Mouse (Mus musculus) kidney, adult 10 weeks (tissue): ENCODE data around the gene Olfr1100. TPM values are rescaled to one million over a fixed set of nuclear protein-coding genes. Genes with fewer than 3 reads are reported as not detected.

Experiments used
- polyA plus RNA-seq: library from polyadenylated mRNA; stranded (reverse); fragments of 350-450 nt; fragmentation: Illumina TruSeq; extraction: RNeasy Lipid Tissue Mini Kit (QIAGEN cat#74804); gene quantifications from one replicate; pipeline ENCODE4 v1.2.3, GENCODE M21; 2014; ENCODE audit warnings: low read depth, low replicate concordance

The Olfr1100 gene
- polyA plus RNA-seq: not detected

DNA sequence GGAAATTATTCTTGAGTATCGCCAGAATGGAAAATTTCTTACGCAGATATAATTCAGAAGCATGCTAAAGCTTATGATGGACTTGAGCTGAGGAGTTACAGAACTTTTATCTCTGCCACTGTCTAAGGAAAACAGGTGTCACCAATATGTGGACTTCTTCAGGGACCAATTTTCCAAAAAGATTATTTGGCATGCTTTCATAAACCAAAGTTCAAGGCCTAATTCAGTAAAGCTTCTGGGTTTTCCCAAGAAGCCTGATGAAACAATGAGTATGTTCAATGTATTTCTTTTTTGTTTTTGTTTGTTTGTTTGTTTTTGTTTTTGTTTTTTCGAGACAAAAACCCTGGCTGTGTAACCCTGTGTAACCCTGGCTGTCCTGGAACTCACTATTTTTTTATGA, at the start of gene Olfr1100:
TSS of gene Olfr1100 (minus strand) at position 101 of the 400 bp plus-strand sequence.

DNA sequence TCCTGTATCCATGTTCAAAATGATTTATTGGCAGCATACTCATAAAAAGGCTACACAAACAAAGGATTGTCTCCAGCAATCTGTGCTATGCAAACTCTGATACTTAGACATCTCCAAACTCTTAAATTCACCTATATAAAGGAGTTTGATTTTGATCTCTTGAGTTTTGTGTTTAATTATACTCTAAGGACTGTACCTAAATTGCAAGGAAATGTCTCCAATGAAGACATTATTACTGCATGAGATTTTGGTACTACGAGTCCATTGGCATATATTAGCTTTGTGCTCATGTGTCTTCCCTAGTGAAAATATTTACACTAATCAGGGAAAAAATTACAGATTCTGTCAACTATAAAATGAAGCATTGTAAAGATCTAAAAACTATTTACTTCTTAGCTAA, 47.2 kb upstream of the Olfr1100 start, which contains the start of gene Olfr1104:
TSS of gene Olfr1104 (minus strand) at position 101 of the 400 bp plus-strand sequence.

DNA sequence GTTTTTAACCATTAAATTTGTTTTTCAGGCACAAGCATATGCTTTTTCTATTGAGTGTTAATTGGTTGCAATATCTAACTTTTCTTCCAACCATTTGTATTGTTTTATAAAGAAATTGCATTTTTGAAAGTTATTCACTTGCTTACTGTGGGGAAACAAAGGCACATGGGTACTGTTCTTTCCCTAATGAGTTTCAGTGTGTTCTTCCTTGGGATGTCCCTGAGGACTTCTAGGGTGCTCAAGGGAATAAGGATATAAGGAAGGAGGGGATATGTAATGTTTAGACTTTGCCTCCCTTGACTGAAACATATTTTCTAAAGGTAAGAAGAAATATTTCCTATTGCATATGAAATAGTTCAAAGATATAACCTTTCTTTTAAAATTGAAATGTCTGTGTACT, 18.3 kb upstream of the Olfr1100 start, which contains the start of gene Olfr1102:
TSS of gene Olfr1102 (plus strand) at position 301 of the 400 bp plus-strand sequence.

GRCm38 (mm10) chr2:86991121-86991520, 11.4 kb upstream of the Olfr1100 start, which contains the start of gene Olfr1101:
Gene Olfr1101, minus strand, starts transcription at chr2:86991221.

GRCm38 (mm10) chr2:86960593-86960992, 19.2 kb downstream of the Olfr1100 start, which contains the start of gene Olfr1099:
Gene Olfr1099, minus strand, starts transcription at chr2:86960693.

Other genes with a start within 250 kb of the Olfr1100 start
- gene Olfr1089, start 246.3 kb downstream of the Olfr1100 start, polyA plus RNA-seq: not detected
- gene Olfr1090, start 221.0 kb downstream of the Olfr1100 start, polyA plus RNA-seq: not detected
- gene Olfr1093, start 197.5 kb downstream of the Olfr1100 start, polyA plus RNA-seq: not detected
- not detected for gene Olfr141, start 169.9 kb downstream of the Olfr1100 start, polyA plus RNA-seq
- gene Olfr1094, start 155.3 kb downstream of the Olfr1100 start, polyA plus RNA-seq: not detected
- gene Olfr1095, start 128.3 kb downstream of the Olfr1100 start, polyA plus RNA-seq: not detected
- gene Gm13723, start 105.2 kb downstream of the Olfr1100 start, polyA plus RNA-seq: not detected
- gene Olfr1097, start 87.7 kb downstream of the Olfr1100 start, polyA plus RNA-seq: not detected
- gene Olfr1098, start 55.4 kb downstream of the Olfr1100 start, polyA plus RNA-seq: not detected
- gene Olfr1099, start 19.3 kb downstream of the Olfr1100 start, polyA plus RNA-seq: not detected
- gene Olfr1101, start 11.3 kb upstream of the Olfr1100 start, polyA plus RNA-seq: not detected
- not detected for gene Olfr1102, start 18.4 kb upstream of the Olfr1100 start, polyA plus RNA-seq
- not detected for gene Olfr1104, start 47.1 kb upstream of the Olfr1100 start, polyA plus RNA-seq
- not detected for gene Olfr1105, start 56.6 kb upstream of the Olfr1100 start, polyA plus RNA-seq
- not detected for gene Olfr1106, start 72.3 kb upstream of the Olfr1100 start, polyA plus RNA-seq
- gene Olfr1107, start 95.9 kb upstream of the Olfr1100 start, polyA plus RNA-seq: not detected
- gene Olfr1109, start 116.1 kb upstream of the Olfr1100 start, polyA plus RNA-seq: not detected
- gene Olfr259, start 134.6 kb upstream of the Olfr1100 start, polyA plus RNA-seq: not detected
- not detected for gene Olfr1110, start 160.3 kb upstream of the Olfr1100 start, polyA plus RNA-seq
- not detected for gene Olfr1111, start 172.7 kb upstream of the Olfr1100 start, polyA plus RNA-seq
- gene Olfr1112, start 207.8 kb upstream of the Olfr1100 start, polyA plus RNA-seq: not detected
- gene Olfr1113, start 229.0 kb upstream of the Olfr1100 start, polyA plus RNA-seq: not detected